Mouse (Mus musculus) spleen, adult 2 months (tissue): ENCODE results near the gene Anapc15.

Source experiments
- CTCF ChIP-seq: fragments of 200-500 bp; IDR thresholded peaks from 2 replicates; pipeline ENCODE4 v1.5.1; 2011; ENCODE audit warnings: mild to moderate bottlenecking, inconsistent platforms; ENCODE audit not compliant: insufficient read depth, insufficient read length, insufficient replicate concordance; ENCODE audit errors: extremely low read depth
- POLR2A ChIP-seq: fragments of 200-500 bp; IDR thresholded peaks from 2 replicates; pipeline ENCODE4 v1.6.1; 2011; ENCODE audit warnings: low read depth, low read length, inconsistent platforms

DNA sequence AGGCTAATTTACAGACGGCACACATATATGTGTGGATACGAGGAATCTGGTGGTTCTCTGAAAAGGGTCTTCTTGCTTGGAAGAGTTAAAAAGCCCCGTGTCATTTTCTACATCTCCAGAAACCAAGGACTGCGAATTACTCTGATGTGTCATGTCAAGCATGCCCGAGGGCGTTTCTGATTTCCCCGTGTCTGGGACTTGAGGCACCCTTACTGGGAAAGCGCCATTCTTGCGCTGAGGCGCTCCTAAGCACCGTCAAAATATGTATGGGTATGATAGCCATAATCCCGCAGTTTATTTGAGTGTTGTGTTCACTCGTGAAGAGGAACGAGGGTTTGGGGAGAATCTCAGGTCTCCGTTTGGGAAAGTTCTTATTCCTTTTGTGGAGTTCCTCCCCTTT lies 69.8 kb downstream of the Anapc15 start:
- TF ChIP-seq CTCF (no peak), POLR2A (no peak)
